19 mouse cellular contexts compared by ENCODE assay signal in the genomic region with DNA sequence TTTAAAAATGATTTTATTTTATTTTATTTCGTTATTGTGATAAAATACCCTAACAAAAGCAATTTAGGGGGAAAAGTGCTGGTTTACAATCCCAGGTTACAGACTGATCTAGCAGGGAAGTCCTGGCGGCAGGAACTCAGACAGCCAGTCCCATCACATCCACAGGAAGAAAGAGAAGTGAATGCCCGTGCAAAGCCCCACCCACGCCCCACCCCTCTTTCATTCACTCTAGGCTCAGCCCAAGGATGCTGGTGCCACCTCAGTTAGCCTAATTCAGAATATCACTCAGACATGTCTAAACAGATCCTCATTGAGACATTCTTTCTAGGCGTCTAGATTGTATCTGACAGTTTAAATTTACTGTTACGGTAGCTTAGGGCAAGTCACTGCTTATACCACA.
"Had no signal": no experiment of that assay in that cellular context is flagged by ENCODE, and none has a peak within 500 bp of the region (broad histone marks: within the 10 kb centered on the region; RNA-seq: fewer than 3 reads in every experiment).

No protein-coding gene starts in this region.

- H3K4me2 ChIP-seq: limb, embryonic 15.5 days; liver, embryonic 11.5 days; midbrain, embryonic 13.5 days; neural tube, embryonic 13.5 days; stomach, embryonic 15.5 days had no signal

- H3K4me3 ChIP-seq: limb, embryonic 15.5 days; midbrain, embryonic 10.5 days; midbrain, embryonic 13.5 days; myocyte; neural tube, embryonic 13.5 days; stomach, embryonic 15.5 days had no signal

- H3K9ac ChIP-seq: limb, embryonic 15.5 days; liver, embryonic 14.5 days; liver, postnatal 0 days; midbrain, embryonic 13.5 days; neural tube, embryonic 13.5 days; stomach, embryonic 15.5 days had no signal

- H3K36me3 ChIP-seq: stomach, embryonic 15.5 days had no signal

- H3K4me1 ChIP-seq: limb, embryonic 15.5 days; midbrain, embryonic 13.5 days; neural tube, embryonic 13.5 days; stomach, embryonic 15.5 days had no signal

- H3K27me3 ChIP-seq: limb, embryonic 15.5 days; midbrain, embryonic 13.5 days; neural tube, embryonic 13.5 days; stomach, embryonic 15.5 days had no signal

- H3K9me3 ChIP-seq: limb, embryonic 15.5 days; midbrain, embryonic 10.5 days; midbrain, embryonic 13.5 days; neural tube, embryonic 13.5 days; stomach, embryonic 15.5 days had no signal

- DNase-seq: kidney, adult 9 months; kidney, postnatal 14 days; kidney, postnatal 4 days; liver, postnatal 0 days; lung, postnatal 14 days; retina, postnatal 1 day; right cerebral cortex, postnatal 25 days; spleen, adult 18-20 months; thymus, postnatal 25 days had no signal

- ATAC-seq: liver, postnatal 0 days; midbrain, embryonic 13.5 days; midbrain, embryonic 16.5 days had no signal

- H3K27ac ChIP-seq: limb, embryonic 15.5 days; liver, embryonic 14.5 days; macrophage; midbrain, embryonic 10.5 days; midbrain, embryonic 13.5 days; neural tube, embryonic 13.5 days; stomach, embryonic 15.5 days had no signal
